ENCODE assay signal across 9 mouse cellular contexts in genomic region chr19:3208283-3208682, GRCm38 (mm10).
A peak's percentile ranks its signal among the peaks of the same experiment; 100 is the strongest.
DNase-seq lines count a peak whose midpoint lies in the region; ATAC-seq lines count a peak whose summit lies in the region.
"Had no signal": no experiment of that assay in that cellular context is flagged by ENCODE, and none has a peak within 500 bp of the region (broad histone marks: within the 10 kb centered on the region; RNA-seq: fewer than 3 reads in every experiment).

No protein-coding gene starts in this region.

- no peaks in the 10 kb centered on the region for H3K36me3 ChIP-seq in liver, embryonic 12.5 days
- H3K36me3 ChIP-seq: limb, embryonic 15.5 days had no signal

- no peaks in the 10 kb centered on the region for H3K4me1 ChIP-seq in liver, embryonic 12.5 days
- H3K4me1 ChIP-seq: limb, embryonic 15.5 days had no signal

- H3K27me3 ChIP-seq in liver, embryonic 12.5 days (replicated peaks), result no peaks in the 10 kb centered on the region
- H3K27me3 ChIP-seq: limb, embryonic 15.5 days had no signal

- no peak overlapping the region for H3K4me3 ChIP-seq in liver, embryonic 12.5 days
- H3K4me3 ChIP-seq: limb, embryonic 15.5 days had no signal

- no peaks in the 10 kb centered on the region for H3K9me3 ChIP-seq in liver, embryonic 12.5 days (replicated peaks)
- H3K9me3 ChIP-seq: limb, embryonic 15.5 days had no signal

- no peak overlapping the region for H3K9ac ChIP-seq in liver, embryonic 12.5 days
- H3K9ac ChIP-seq: limb, embryonic 15.5 days had no signal

- no peak overlapping the region for H3K4me2 ChIP-seq in liver, embryonic 12.5 days
- H3K4me2 ChIP-seq: limb, embryonic 15.5 days had no signal

- WGBS in liver, embryonic 12.5 days (ENCODE audit: insufficient replicate concordance), result 6% methylated on average over 4 of the region's 4 CpGs

- peak; percentile 51 to 57 for DNase-seq in cerebellum, postnatal 10 days
- DNase-seq in cerebellum, adult 11 months, result no peak
- DNase-seq in liver, result peak; percentile 36
- DNase-seq in brain, adult 2 months (ENCODE audit: low read depth, low spot score), result peak; percentile 56
- DNase-seq in kidney, postnatal 10 days, result peak; percentile 58
- DNase-seq in retina, embryonic 14.5 days (ENCODE audit: low spot score), result peak; percentile 71

- H3K27ac ChIP-seq in liver, embryonic 12.5 days, result no peak overlapping the region
- H3K27ac ChIP-seq: limb, embryonic 15.5 days had no signal

- no peak for ATAC-seq in liver, embryonic 12.5 days
- no peak for ATAC-seq in monocyte, adult 5-6 weeks (replicated peaks; ENCODE audit: insufficient number of reproducible peaks, low FRiP score, low TSS enrichment, poor library complexity, severe bottlenecking)
